Mouse (Mus musculus) kidney, embryonic 15.5 days (tissue): ENCODE measurements at regions not wholly inside any gene's neighbourhood (a gene's known extent, or its start where the extent isn't known, plus 50 kb on each side); places are given as distances from the start of the nearest gene placed in this dataset.

ENCODE experiments used
- ATAC-seq: fragments of 200-750 bp; cut with Nextera tagmentation; replicated peaks from 2 replicates; pipeline ENCODE4 v1.8.0; 2017; ENCODE audit warnings: moderate TSS enrichment; ENCODE audit not compliant: low FRiP score
- H3K27ac ChIP-seq: fragments of 300-500 bp; sonication (generic); 2 replicates; pipeline ENCODE4 v1.5.1; 2015; ENCODE audit warnings: mild to moderate bottlenecking, inconsistent platforms
- H3K27me3 ChIP-seq: fragments of 300-500 bp; sonication (generic); 2 replicates; pipeline ENCODE4 v1.6.1; 2015; ENCODE audit warnings: inconsistent platforms
- H3K36me3 ChIP-seq: fragments of 300-500 bp; sonication (generic); 2 replicates; pipeline ENCODE4 v1.6.1; 2015; ENCODE audit warnings: inconsistent platforms
- H3K4me1 ChIP-seq: fragments of 300-500 bp; sonication (generic); 2 replicates; pipeline ENCODE4 v1.6.1; 2015; ENCODE audit warnings: inconsistent platforms
- H3K4me2 ChIP-seq: fragments of 300-500 bp; sonication (generic); 2 replicates; pipeline ENCODE4 v1.6.1; 2015; ENCODE audit warnings: moderate library complexity, mild to moderate bottlenecking, inconsistent platforms
- H3K4me3 ChIP-seq: fragments of 300-500 bp; sonication (generic); replicated peaks from 2 replicates; pipeline ENCODE4 v1.5.1; 2015; ENCODE audit warnings: mild to moderate bottlenecking, inconsistent platforms
- H3K9ac ChIP-seq: fragments of 300-500 bp; sonication (generic); 2 replicates; pipeline ENCODE4 v1.6.1; 2015; ENCODE audit warnings: mild to moderate bottlenecking, inconsistent platforms
- H3K9me3 ChIP-seq: fragments of 300-500 bp; sonication (generic); replicated peaks from 2 replicates; pipeline ENCODE4 v1.6.1; 2016; ENCODE audit warnings: inconsistent platforms
- WGBS: fragments of 180-500 bp; shearing (Covaris S2); methylation state at CpG from one replicate; pipeline ENCODE4 v1.1.7; 2015; ENCODE audit warnings: mixed read lengths; 5-methylcytosine and 5-hydroxymethylcytosine counted together

- H3K27ac ChIP-seq: peak overlapping the region; percentile 48
- peaks cover 6% of the 10 kb centered on the region; the same call in 1 of the 2 replicates for H3K4me1 ChIP-seq
- peak overlapping the region; percentile 35 for H3K4me2 ChIP-seq
- ATAC-seq: no peak
- no peaks in the 10 kb centered on the region for H3K9me3 ChIP-seq
- no peaks in the 10 kb centered on the region for H3K36me3 ChIP-seq
- no peak overlapping the region for H3K4me3 ChIP-seq
- WGBS: 20% methylated on average over 12 of the region's 12 CpGs
- no peak overlapping the region for H3K9ac ChIP-seq
- no peaks in the 10 kb centered on the region for H3K27me3 ChIP-seq
These were observed 435.8 kb upstream of the Dph6 start for GRCm38 (mm10) chr2:115090430-115091175.

GRCm38 (mm10) chr2:115095351-115095750 lies 440.6 kb upstream of the Dph6 start:
- Histone ChIP-seq H3K36me3 (no peaks in the 10 kb centered on the region), H3K9ac (no peak overlapping the region), H3K27me3 (no peaks in the 10 kb centered on the region), H3K4me2 (0 out of 2 replicates have a peak overlapping the region, but pooled peaks have one; percentile 4), H3K9me3 (no peaks in the 10 kb centered on the region), H3K4me1 (peaks cover 9% of the 10 kb centered on the region; the same call in 1 of the 2 replicates), H3K4me3 (no peak overlapping the region), H3K27ac (no peak overlapping the region)
- 64% methylated on average over 12 of the region's 12 CpGs for WGBS
- no peak for ATAC-seq

- 73% methylated on average over 3 of the region's 3 CpGs for WGBS
- Histone ChIP-seq H3K27me3 (no peaks in the 10 kb centered on the region), H3K4me2 (no peak overlapping the region), H3K27ac (no peak overlapping the region), H3K9me3 (no peaks in the 10 kb centered on the region), H3K4me3 (no peak overlapping the region), H3K36me3 (no peaks in the 10 kb centered on the region), H3K9ac (no peak overlapping the region), H3K4me1 (no peaks in the 10 kb centered on the region)
- ATAC-seq: no peak
These were observed 446.7 kb upstream of the Dph6 start for GRCm38 (mm10) chr2:115101501-115101900.

DNA sequence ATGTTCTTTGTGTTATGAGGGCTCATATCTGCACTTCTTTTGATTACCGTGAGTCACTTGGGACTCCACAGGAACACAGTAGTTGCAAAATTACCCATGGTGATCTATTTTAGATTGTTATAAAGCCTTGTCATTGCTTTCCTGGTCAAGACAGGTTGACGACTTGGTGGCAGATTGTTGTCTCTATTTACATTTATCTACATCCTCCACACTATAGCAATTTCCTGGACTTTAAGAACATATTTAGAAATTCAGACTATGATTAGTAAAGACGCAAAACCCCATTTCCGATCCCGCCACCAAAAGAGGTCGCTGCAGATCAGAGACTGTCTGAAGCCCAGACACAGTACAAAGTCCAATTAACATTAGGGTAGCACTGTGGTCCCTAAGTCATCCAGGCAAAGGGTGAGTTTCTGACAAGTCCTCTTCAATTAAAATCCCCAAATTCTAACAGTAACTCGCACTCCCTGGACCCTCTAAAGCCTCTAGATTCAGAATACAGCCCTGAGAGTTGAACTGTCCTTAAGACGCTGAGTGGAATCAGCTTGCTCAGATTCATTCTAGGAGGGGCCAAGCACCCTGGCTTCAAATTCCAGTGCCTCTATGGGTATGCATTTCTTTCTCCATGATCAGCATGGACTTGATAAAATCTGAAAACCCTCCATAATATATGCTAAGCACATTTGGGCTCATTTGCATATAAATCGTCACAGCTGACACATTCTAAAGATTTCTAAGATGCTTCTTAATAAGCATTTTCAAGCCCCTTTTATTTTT lies 461.9 kb upstream of the BC052040 start:
- Histone ChIP-seq H3K36me3 (no peaks in the 10 kb centered on the region), H3K27ac (no peak overlapping the region), H3K9me3 (no peaks in the 10 kb centered on the region), H3K4me3 (no peak overlapping the region), H3K4me1 (no peaks in the 10 kb centered on the region), H3K9ac (no peak overlapping the region), H3K4me2 (no peak overlapping the region), H3K27me3 (no peaks in the 10 kb centered on the region)
- 72% methylated on average over 9 of the region's 9 CpGs for WGBS
- no peak for ATAC-seq

- WGBS: 53% methylated on average over 3 of the region's 3 CpGs
- H3K4me2 ChIP-seq: no peak overlapping the region
These were observed 461.4 kb upstream of the BC052040 start for GRCm38 (mm10) chr2:115120206-115120503.

DNA sequence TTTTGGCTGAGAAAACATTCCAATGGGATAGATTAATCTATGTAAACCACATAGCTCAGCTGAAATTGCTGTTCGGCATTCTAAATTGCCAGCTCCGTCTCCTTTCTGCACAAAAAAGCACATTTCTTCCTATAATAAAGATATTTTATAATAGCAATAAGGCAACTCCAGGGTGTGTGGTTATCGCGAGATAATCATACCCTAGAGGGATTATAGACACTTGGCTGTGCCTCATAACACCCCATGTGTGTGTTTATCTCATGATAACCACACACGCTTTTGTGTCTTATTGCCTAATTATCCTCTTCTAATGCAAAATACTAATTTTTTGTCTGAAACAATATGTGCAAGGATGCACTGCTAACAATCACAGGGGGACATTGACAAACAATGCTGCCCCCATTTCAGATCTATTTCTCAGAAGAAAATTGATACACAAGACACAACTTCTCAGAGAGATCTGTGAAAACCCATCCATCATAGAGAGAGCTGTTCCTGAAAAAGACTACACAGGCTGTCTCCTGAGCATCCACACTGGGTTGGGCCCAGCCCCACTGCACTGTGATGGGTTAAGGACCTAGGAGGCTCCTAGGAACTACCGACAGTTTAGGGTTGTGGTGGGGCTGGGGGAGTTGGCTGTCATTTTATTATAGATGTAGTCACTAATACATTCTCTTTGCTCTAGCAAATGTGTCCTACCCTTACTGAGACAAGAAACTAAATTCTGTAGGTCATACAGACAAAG lies 454.7 kb upstream of the BC052040 start:
- no peaks in the 10 kb centered on the region for H3K36me3 ChIP-seq
- no peaks in the 10 kb centered on the region for H3K9me3 ChIP-seq
- no peaks in the 10 kb centered on the region for H3K27me3 ChIP-seq
- H3K9ac ChIP-seq: no peak overlapping the region
- H3K27ac ChIP-seq: no peak overlapping the region
- WGBS: 82% methylated on average over 6 of the region's 6 CpGs
- no peak overlapping the region for H3K4me3 ChIP-seq
- ATAC-seq: no peak
- H3K4me1 ChIP-seq: no peaks in the 10 kb centered on the region
- no peak overlapping the region for H3K4me2 ChIP-seq

More at GRCm38 (mm10) chr2:115120206-115120503, 461.4 kb upstream of the BC052040 start:
- ATAC-seq: no peak
- H3K36me3 ChIP-seq: no peaks in the 10 kb centered on the region
- no peak overlapping the region; the same call in 1 of the 2 replicates for H3K27ac ChIP-seq
- no peaks in the 10 kb centered on the region for H3K9me3 ChIP-seq
- no peak overlapping the region for H3K9ac ChIP-seq
- no peaks in the 10 kb centered on the region for H3K4me1 ChIP-seq
- no peak overlapping the region for H3K4me3 ChIP-seq
- no peaks in the 10 kb centered on the region for H3K27me3 ChIP-seq

GRCm38 (mm10) chr2:115131746-115132145 lies 449.8 kb upstream of the BC052040 start:
- WGBS: 60% methylated on average over 2 of the region's 2 CpGs
- Histone ChIP-seq H3K9me3 (no peaks in the 10 kb centered on the region), H3K4me1 (no peaks in the 10 kb centered on the region), H3K4me2 (no peak overlapping the region), H3K27me3 (no peaks in the 10 kb centered on the region), H3K4me3 (no peak overlapping the region), H3K36me3 (no peaks in the 10 kb centered on the region), H3K9ac (no peak overlapping the region), H3K27ac (no peak overlapping the region)
- ATAC-seq: no peak

GRCm38 (mm10) chr2:115132165-115132592 lies 449.3 kb upstream of the BC052040 start:
- no peak overlapping the region for H3K9ac ChIP-seq
- no peaks in the 10 kb centered on the region for H3K4me1 ChIP-seq
- H3K36me3 ChIP-seq: no peaks in the 10 kb centered on the region
- H3K27me3 ChIP-seq: no peaks in the 10 kb centered on the region
- WGBS: 33% methylated on average over 1 of the region's 1 CpGs
- no peak for ATAC-seq
- no peak overlapping the region for H3K27ac ChIP-seq
- H3K4me2 ChIP-seq: no peak overlapping the region
- H3K4me3 ChIP-seq: no peak overlapping the region
- no peaks in the 10 kb centered on the region for H3K9me3 ChIP-seq

DNA sequence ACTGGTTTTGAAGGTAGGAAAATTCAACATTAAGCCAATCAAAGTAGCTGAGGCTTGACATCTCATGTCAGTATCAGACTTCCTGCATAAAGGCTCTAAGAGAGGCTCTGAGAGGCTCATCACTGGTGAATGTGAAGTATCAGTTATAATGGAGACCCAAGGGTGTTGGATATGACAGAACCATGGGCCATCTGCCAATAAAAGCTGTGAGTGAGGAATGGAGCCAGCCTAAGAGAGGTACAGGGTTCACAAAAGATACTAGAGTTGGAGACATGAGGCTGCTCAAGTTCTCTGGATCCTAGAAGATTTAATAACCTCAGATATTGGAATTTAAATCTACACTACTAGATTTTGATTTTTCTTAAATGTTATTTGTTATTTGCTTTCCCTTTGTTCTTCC lies 440.1 kb upstream of the BC052040 start:
- H3K27ac ChIP-seq: no peak overlapping the region
- no peaks in the 10 kb centered on the region for H3K9me3 ChIP-seq
- H3K9ac ChIP-seq: no peak overlapping the region
- no peaks in the 10 kb centered on the region for H3K36me3 ChIP-seq
- H3K4me2 ChIP-seq: no peak overlapping the region
- H3K27me3 ChIP-seq: no peaks in the 10 kb centered on the region
- ATAC-seq: no peak
- H3K4me1 ChIP-seq: no peaks in the 10 kb centered on the region
- H3K4me3 ChIP-seq: no peak overlapping the region

DNA sequence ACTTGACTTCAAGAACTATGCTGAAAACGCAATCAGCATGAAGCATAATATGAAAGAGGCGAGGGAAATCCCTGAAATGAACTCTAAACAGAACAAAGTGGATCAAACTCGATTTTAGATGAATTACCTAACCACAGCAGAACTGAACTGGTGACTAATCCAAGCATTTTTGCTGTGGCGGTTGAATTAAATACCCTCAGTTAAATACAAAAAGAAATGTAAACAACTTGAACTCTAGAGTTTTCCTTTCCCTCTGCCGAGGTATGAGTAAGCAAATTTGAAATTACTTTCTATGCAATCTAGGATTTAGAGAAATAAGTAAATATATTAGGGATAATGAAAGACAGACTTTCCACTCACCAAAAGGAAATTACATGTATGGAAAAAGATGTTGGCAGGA lies 409.4 kb upstream of the BC052040 start:
- Histone ChIP-seq H3K4me2 (no peak overlapping the region), H3K4me3 (no peak overlapping the region), H3K27ac (no peak overlapping the region), H3K4me1 (no peaks in the 10 kb centered on the region), H3K27me3 (no peaks in the 10 kb centered on the region), H3K36me3 (no peaks in the 10 kb centered on the region), H3K9me3 (no peaks in the 10 kb centered on the region), H3K9ac (no peak overlapping the region)
- ATAC-seq: no peak
- 79% methylated on average over 5 of the region's 5 CpGs for WGBS

- Histone ChIP-seq H3K4me1 (no peaks in the 10 kb centered on the region), H3K4me3 (no peak overlapping the region), H3K27me3 (no peaks in the 10 kb centered on the region), H3K9me3 (no peaks in the 10 kb centered on the region), H3K36me3 (no peaks in the 10 kb centered on the region), H3K4me2 (no peak overlapping the region), H3K27ac (no peak overlapping the region), H3K9ac (no peak overlapping the region)
- no peak for ATAC-seq
- WGBS: 94% methylated on average over 1 of the region's 1 CpGs
These were observed 404.4 kb upstream of the BC052040 start for GRCm38 (mm10) chr2:115177076-115177475.

GRCm38 (mm10) chr2:115177896-115178295 lies 403.6 kb upstream of the BC052040 start:
- 61% methylated on average over 1 of the region's 1 CpGs for WGBS
- Histone ChIP-seq H3K27me3 (no peaks in the 10 kb centered on the region), H3K27ac (no peak overlapping the region), H3K4me3 (no peak overlapping the region), H3K9ac (no peak overlapping the region), H3K36me3 (no peaks in the 10 kb centered on the region), H3K4me1 (no peaks in the 10 kb centered on the region), H3K9me3 (no peaks in the 10 kb centered on the region), H3K4me2 (no peak overlapping the region)
- ATAC-seq: no peak
